Mouse (Mus musculus) midbrain, embryonic 16.5 days (tissue): ENCODE results near the gene Btnl4. TPM values are rescaled to one million over a fixed set of nuclear protein-coding genes. Genes with fewer than 3 reads are reported as not detected.
"Not testable (repeated sequence)": the region's sequence is repeated elsewhere in the genome, so short reads cannot be mapped to it uniquely, and the experiment has no call there.

Experiments
- ATAC-seq: fragments of 200-750 bp; cut with Nextera tagmentation; 2 replicates; pipeline ENCODE4 v1.8.0; 2017; ENCODE audit warnings: moderate TSS enrichment
- H3K27ac ChIP-seq: fragments of 300-500 bp; sonication (generic); 2 replicates; pipeline ENCODE4 v1.5.1; 2014; ENCODE audit warnings: mild to moderate bottlenecking, low read length, mixed read lengths
- H3K27me3 ChIP-seq: fragments of 300-500 bp; sonication (generic); 2 replicates; pipeline ENCODE4 v1.6.1; 2014; ENCODE audit warnings: low read depth, low read length, mixed read lengths; ENCODE audit not compliant: control insufficient read depth, insufficient read depth
- H3K36me3 ChIP-seq: fragments of 300-500 bp; sonication (generic); 2 replicates; pipeline ENCODE4 v1.6.1; 2014; ENCODE audit warnings: mild to moderate bottlenecking, low read length, moderate library complexity, mixed read lengths; ENCODE audit not compliant: control insufficient read depth, insufficient read depth
- H3K4me1 ChIP-seq: fragments of 300-500 bp; sonication (generic); 2 replicates; pipeline ENCODE4 v1.6.1; 2014; ENCODE audit warnings: mild to moderate bottlenecking, low read length, mixed read lengths; ENCODE audit not compliant: control insufficient read depth, insufficient read depth
- H3K4me2 ChIP-seq: fragments of 300-500 bp; sonication (generic); 2 replicates; pipeline ENCODE4 v1.6.1; 2014; ENCODE audit warnings: mild to moderate bottlenecking, low read length, mixed read lengths
- H3K4me3 ChIP-seq: fragments of 300-500 bp; sonication (generic); 2 replicates; pipeline ENCODE4 v1.5.1; 2014; ENCODE audit warnings: low read depth, mild to moderate bottlenecking, low read length, moderate library complexity, mixed read lengths
- H3K9ac ChIP-seq: fragments of 300-500 bp; sonication (generic); 2 replicates; pipeline ENCODE4 v1.6.1; 2014; ENCODE audit warnings: low read depth, low read length, mixed read lengths
- H3K9me3 ChIP-seq: fragments of 300-500 bp; sonication (generic); replicated peaks from 2 replicates; pipeline ENCODE4 v1.6.1; 2014; ENCODE audit warnings: mild to moderate bottlenecking, low read length, mixed read lengths; ENCODE audit not compliant: control insufficient read depth, poor library complexity, severe bottlenecking
- WGBS: fragments of 180-500 bp; shearing (Covaris S2); extraction: QIAGEN DNeasy Blood & Tissue Kit; methylation state at CpG from one replicate; pipeline ENCODE4 v1.1.7; 2014; 5-methylcytosine and 5-hydroxymethylcytosine counted together
- polyA plus RNA-seq: library from polyadenylated mRNA; unstranded; fragments of >200 nt; fragmentation: Nextera tagmentation; extraction: Ambion mirVana; gene quantifications from 2 replicates; pipeline ENCODE4 v1.2.1, GENCODE M21; 2015

Btnl4 gene
- polyA plus RNA-seq, 1 experiment from 2014 or later: not detected

GRCm38 (mm10) chr17:34497319-34497718, 20.2 kb upstream of the Btnl4 start:
- H3K9ac ChIP-seq, H3K9me3 ChIP-seq, H3K27ac ChIP-seq, H3K4me2 ChIP-seq, H3K27me3 ChIP-seq, H3K36me3 ChIP-seq, H3K4me1 ChIP-seq, H3K4me3 ChIP-seq, ATAC-seq: not testable (repeated sequence)
- 88% methylated on average over 3 of the region's 3 CpGs for WGBS

- no peaks in the 10 kb centered on the region for H3K36me3 ChIP-seq
- no peaks in the 10 kb centered on the region for H3K9me3 ChIP-seq
- no peak overlapping the region for H3K4me3 ChIP-seq
- WGBS: 91% methylated on average over 1 of the region's 2 CpGs
- H3K9ac ChIP-seq: no peak overlapping the region
- no peak overlapping the region for H3K27ac ChIP-seq
- H3K27me3 ChIP-seq: no peaks in the 10 kb centered on the region
- ATAC-seq: no peak
- H3K4me1 ChIP-seq: no peaks in the 10 kb centered on the region
- H3K4me2 ChIP-seq: no peak overlapping the region
Measured at GRCm38 (mm10) chr17:34496539-34496938, 19.4 kb upstream of the Btnl4 start.

GRCm38 (mm10) chr17:34495156-34495555, 18.0 kb upstream of the Btnl4 start:
- H3K27ac ChIP-seq, H3K4me2 ChIP-seq, ATAC-seq, H3K4me1 ChIP-seq, H3K9me3 ChIP-seq, H3K9ac ChIP-seq, H3K4me3 ChIP-seq, H3K27me3 ChIP-seq, H3K36me3 ChIP-seq: not testable (repeated sequence)
- 73% methylated on average over 2 of the region's 2 CpGs for WGBS

DNA sequence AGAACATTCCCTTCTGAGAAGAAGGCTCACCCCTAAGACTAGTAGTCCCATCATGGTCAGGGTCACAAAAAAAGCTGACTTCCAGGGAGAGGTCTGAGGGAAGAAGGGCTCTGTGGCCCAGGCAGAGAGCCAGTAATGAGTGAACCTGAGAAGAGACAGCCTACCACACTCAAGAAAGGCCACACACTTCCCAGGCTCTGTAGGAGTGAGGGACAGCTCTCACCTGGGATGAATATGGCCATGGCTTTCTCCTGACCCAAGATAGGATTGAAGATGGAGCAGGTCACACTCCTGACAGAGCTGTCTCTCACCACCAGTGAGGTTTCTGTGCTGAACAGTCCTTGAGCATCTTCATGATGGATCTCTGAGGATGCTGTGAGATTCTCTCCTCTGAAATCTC, 15.7 kb upstream of the Btnl4 start:
- ATAC-seq: no peak
- H3K4me1 ChIP-seq: no peaks in the 10 kb centered on the region
- no peak overlapping the region for H3K27ac ChIP-seq
- no peak overlapping the region for H3K4me3 ChIP-seq
- H3K9ac ChIP-seq: no peak overlapping the region
- H3K4me2 ChIP-seq: no peak overlapping the region
- H3K9me3 ChIP-seq: no peaks in the 10 kb centered on the region
- no peaks in the 10 kb centered on the region for H3K36me3 ChIP-seq
- no peaks in the 10 kb centered on the region for H3K27me3 ChIP-seq

- no peak overlapping the region for H3K4me2 ChIP-seq
Measured at GRCm38 (mm10) chr17:34476427-34476826, 691 bp downstream of the Btnl4 start.

GRCm38 (mm10) chr17:34475060-34475459, 2.1 kb downstream of the Btnl4 start:
- no peak overlapping the region for H3K4me3 ChIP-seq
- no peaks in the 10 kb centered on the region for H3K4me1 ChIP-seq
- WGBS: 88% methylated on average over 3 of the region's 3 CpGs

More at GRCm38 (mm10) chr17:34476427-34476826, 691 bp downstream of the Btnl4 start:
- ATAC-seq: no peak
- Histone ChIP-seq H3K4me3 (no peak overlapping the region), H3K27ac (no peak overlapping the region), H3K9ac (no peak overlapping the region), H3K9me3 (no peaks in the 10 kb centered on the region), H3K27me3 (no peaks in the 10 kb centered on the region), H3K36me3 (no peaks in the 10 kb centered on the region), H3K4me1 (no peaks in the 10 kb centered on the region)
- 100% methylated on average over 1 of the region's 2 CpGs for WGBS

GRCm38 (mm10) chr17:34470491-34470890, 6.6 kb downstream of the Btnl4 start:
- no peaks in the 10 kb centered on the region for H3K36me3 ChIP-seq
- no peak overlapping the region for H3K4me2 ChIP-seq
- WGBS: 95% methylated on average over 2 of the region's 2 CpGs
- no peak for ATAC-seq
- no peak overlapping the region for H3K4me3 ChIP-seq
- H3K27ac ChIP-seq: no peak overlapping the region
- H3K4me1 ChIP-seq: no peaks in the 10 kb centered on the region
- no peaks in the 10 kb centered on the region for H3K27me3 ChIP-seq
- H3K9ac ChIP-seq: no peak overlapping the region
- no peaks in the 10 kb centered on the region for H3K9me3 ChIP-seq

More at GRCm38 (mm10) chr17:34475060-34475459, 2.1 kb downstream of the Btnl4 start:
- ATAC-seq: no peak
- Histone ChIP-seq H3K9me3 (no peaks in the 10 kb centered on the region), H3K4me2 (no peak overlapping the region), H3K9ac (no peak overlapping the region), H3K36me3 (no peaks in the 10 kb centered on the region), H3K27ac (no peak overlapping the region), H3K27me3 (no peaks in the 10 kb centered on the region)

DNA sequence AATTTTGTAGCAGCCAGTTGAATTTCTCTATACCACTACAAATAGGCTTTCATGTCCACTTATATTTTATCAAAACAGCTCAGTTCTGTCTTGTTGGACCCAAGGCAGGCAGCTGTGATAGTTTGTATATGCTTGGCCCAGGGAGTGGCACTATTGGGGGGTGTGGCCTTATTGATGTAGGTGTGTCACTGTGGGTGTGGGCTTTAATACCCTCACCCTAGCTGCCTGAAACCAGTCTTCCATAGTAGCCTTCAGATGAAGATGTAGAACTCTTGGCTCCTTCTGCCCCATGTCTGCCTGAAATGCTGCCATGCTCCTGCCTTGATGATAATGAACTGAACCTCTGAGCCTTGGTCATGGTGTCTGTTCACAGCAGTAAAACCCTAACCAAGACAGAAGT, 11.2 kb downstream of the Btnl4 start:
- not testable (repeated sequence) for ATAC-seq, H3K4me1 ChIP-seq, H3K4me2 ChIP-seq, H3K27me3 ChIP-seq, H3K9me3 ChIP-seq, H3K36me3 ChIP-seq, H3K27ac ChIP-seq, H3K9ac ChIP-seq, H3K4me3 ChIP-seq

GRCm38 (mm10) chr17:34459255-34459654, 17.9 kb downstream of the Btnl4 start:
- H3K27ac ChIP-seq: no peak overlapping the region
- 86% methylated on average over 3 of the region's 3 CpGs for WGBS
- no peak for ATAC-seq
- no peak overlapping the region for H3K9ac ChIP-seq
- no peaks in the 10 kb centered on the region for H3K4me1 ChIP-seq
- H3K4me2 ChIP-seq: no peak overlapping the region
- no peaks in the 10 kb centered on the region for H3K9me3 ChIP-seq
- H3K27me3 ChIP-seq: no peaks in the 10 kb centered on the region
- no peaks in the 10 kb centered on the region for H3K36me3 ChIP-seq
- H3K4me3 ChIP-seq: no peak overlapping the region

DNA sequence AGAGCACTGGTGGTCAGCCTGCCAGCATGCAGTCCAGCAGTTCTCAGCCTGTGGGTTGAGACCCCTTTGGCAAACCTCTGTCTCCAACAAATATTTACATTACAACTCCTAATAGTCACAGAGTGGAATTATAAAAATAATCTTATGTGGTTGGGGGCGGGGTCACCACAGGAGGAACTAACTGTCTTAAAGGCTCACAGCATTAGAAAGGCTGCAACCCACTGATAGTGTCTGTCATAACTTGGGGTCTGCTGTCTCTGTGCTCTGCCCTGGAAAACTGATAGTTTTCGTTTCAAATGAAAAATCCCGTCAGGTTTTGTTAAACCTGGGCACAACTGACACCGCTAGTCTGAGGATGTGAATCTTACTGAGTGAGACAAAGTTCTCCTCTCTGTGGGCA, 19.4 kb downstream of the Btnl4 start:
- H3K27ac ChIP-seq: no peak overlapping the region
- no peak overlapping the region for H3K9ac ChIP-seq
- 79% methylated on average over 4 of the region's 4 CpGs for WGBS
- H3K4me1 ChIP-seq: no peaks in the 10 kb centered on the region
- H3K4me2 ChIP-seq: no peak overlapping the region
- no peak overlapping the region for H3K4me3 ChIP-seq
- H3K9me3 ChIP-seq: no peaks in the 10 kb centered on the region
- no peaks in the 10 kb centered on the region for H3K27me3 ChIP-seq
- ATAC-seq: no peak
- no peaks in the 10 kb centered on the region for H3K36me3 ChIP-seq
